ENCODE assay signal across 9 mouse cellular contexts in the genomic region with DNA sequence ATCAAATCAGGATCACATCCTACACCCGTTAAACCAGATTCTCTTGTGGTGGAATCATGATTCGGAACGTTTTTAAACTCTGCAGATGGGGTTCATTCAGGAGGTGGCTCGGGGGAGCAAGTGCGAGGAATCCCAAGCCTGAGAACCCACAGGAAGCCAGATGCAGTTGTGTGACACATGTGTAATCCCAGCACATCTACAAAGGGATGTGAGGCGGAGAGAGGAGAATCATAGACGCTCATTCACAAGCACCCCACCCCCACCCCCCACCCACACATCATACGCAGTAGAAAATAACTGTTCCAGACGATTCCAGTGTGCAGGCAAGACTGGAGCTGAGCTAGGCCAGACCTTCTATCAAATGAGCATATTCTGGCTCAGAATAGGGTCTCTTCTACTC. TPM values are rescaled to one million over a fixed set of nuclear protein-coding genes. Genes with fewer than 3 reads are reported as not detected.
"Had no signal": no experiment of that assay in that cellular context is flagged by ENCODE, and none has a peak within 500 bp of the region (broad histone marks: within the 10 kb centered on the region; RNA-seq: fewer than 3 reads in every experiment).

No protein-coding gene starts in this region.

- DNase-seq: kidney, adult 18-20 months; kidney, postnatal 10 days; kidney, postnatal 4 days; lung, adult 2 months; lung, postnatal 36 days; thymus, adult 18-20 months; thymus, postnatal 25 days had no signal

RNA-seq across cellular contexts. Expression of a gene that starts 31.7 kb away (rescaled TPM):
- polyA plus RNA-seq: liver, embryonic 11.5 days; liver, embryonic 15.5 days had no signal
